Mouse (Mus musculus): Measurements from ENCODE around the gene Prpsap2. TPM values are rescaled to one million over a fixed set of nuclear protein-coding genes. Genes with fewer than 3 reads are reported as not detected.

Gene Prpsap2
- polyA plus RNA-seq, 1 experiment from 2014 or later = 26.3 TPM

GRCm38 (mm10) chr11:61714346-61715117 lies 47.4 kb downstream of the Prpsap2 start:
- no peak overlapping the region for H3K4me3 ChIP-seq (replicated peaks)
- peak; percentile 76 for ATAC-seq (ENCODE audit: insufficient read depth, low FRiP score, low read depth)
- no peaks in the 10 kb centered on the region for H3K27me3 ChIP-seq (replicated peaks)
- no peaks in the 10 kb centered on the region for H3K4me1 ChIP-seq
- H3K36me3 ChIP-seq = no peaks in the 10 kb centered on the region
- H3K9ac ChIP-seq = no peak overlapping the region
- H3K4me2 ChIP-seq = no peak overlapping the region
- H3K27ac ChIP-seq = no peak overlapping the region
- no peaks in the 10 kb centered on the region for H3K9me3 ChIP-seq
- 45% methylated on average over 11 of the region's 11 CpGs for WGBS

GRCm38 (mm10) chr11:61713157-61713855 lies 48.6 kb downstream of the Prpsap2 start:
- 59% methylated on average over 15 of the region's 15 CpGs for WGBS
- no peak for ATAC-seq (ENCODE audit: insufficient read depth, low FRiP score, low read depth)

GRCm38 (mm10) chr11:61708928-61709327 lies 53.0 kb downstream of the Prpsap2 start:
- H3K4me1 ChIP-seq = no peaks in the 10 kb centered on the region
- ATAC-seq (ENCODE audit: insufficient read depth, low FRiP score, low read depth) = no peak
- no peak overlapping the region for H3K4me3 ChIP-seq (replicated peaks)
- 64% methylated on average over 3 of the region's 3 CpGs for WGBS
- no peaks in the 10 kb centered on the region for H3K27me3 ChIP-seq (replicated peaks)
- no peak overlapping the region for H3K9ac ChIP-seq
- no peak overlapping the region for H3K4me2 ChIP-seq
- no peaks in the 10 kb centered on the region for H3K36me3 ChIP-seq
- H3K9me3 ChIP-seq = no peaks in the 10 kb centered on the region
- H3K27ac ChIP-seq = peak overlapping the region; percentile 7; the same call in 1 of the 2 replicates

More at GRCm38 (mm10) chr11:61713157-61713855, 48.6 kb downstream of the Prpsap2 start:
- no peak overlapping the region for H3K4me2 ChIP-seq
- H3K36me3 ChIP-seq = no peaks in the 10 kb centered on the region
- H3K27me3 ChIP-seq (replicated peaks) = no peaks in the 10 kb centered on the region
- H3K9ac ChIP-seq = no peak overlapping the region
- H3K4me1 ChIP-seq = no peaks in the 10 kb centered on the region
- H3K9me3 ChIP-seq = no peaks in the 10 kb centered on the region
- H3K27ac ChIP-seq = no peak overlapping the region
- H3K4me3 ChIP-seq (replicated peaks) = no peak overlapping the region

GRCm38 (mm10) chr11:61706232-61706631 lies 55.7 kb downstream of the Prpsap2 start:
- 53% methylated on average over 4 of the region's 4 CpGs for WGBS
- ATAC-seq (ENCODE audit: insufficient read depth, low FRiP score, low read depth) = no peak
- H3K27me3 ChIP-seq (replicated peaks) = no peaks in the 10 kb centered on the region
- H3K9me3 ChIP-seq = no peaks in the 10 kb centered on the region
- no peak overlapping the region for H3K9ac ChIP-seq
- no peak overlapping the region for H3K4me2 ChIP-seq
- no peaks in the 10 kb centered on the region for H3K4me1 ChIP-seq
- H3K4me3 ChIP-seq (replicated peaks) = no peak overlapping the region
- H3K27ac ChIP-seq = no peak overlapping the region
- no peaks in the 10 kb centered on the region for H3K36me3 ChIP-seq

- no peak overlapping the region for H3K9ac ChIP-seq
- H3K4me3 ChIP-seq (replicated peaks) = no peak overlapping the region
- ATAC-seq (ENCODE audit: insufficient read depth, low FRiP score, low read depth) = no peak
- no peak overlapping the region for H3K27ac ChIP-seq
- no peaks in the 10 kb centered on the region for H3K27me3 ChIP-seq (replicated peaks)
- H3K9me3 ChIP-seq = no peaks in the 10 kb centered on the region
- H3K4me1 ChIP-seq = no peaks in the 10 kb centered on the region
- H3K36me3 ChIP-seq = no peaks in the 10 kb centered on the region
- WGBS = 87% methylated on average over 2 of the region's 2 CpGs
- no peak overlapping the region for H3K4me2 ChIP-seq
Observed at GRCm38 (mm10) chr11:61705581-61705980, 56.3 kb downstream of the Prpsap2 start.

GRCm38 (mm10) chr11:61702494-61702893 lies 59.4 kb downstream of the Prpsap2 start:
- ATAC-seq (ENCODE audit: insufficient read depth, low FRiP score, low read depth) = no peak
- H3K9me3 ChIP-seq = no peaks in the 10 kb centered on the region
- no peak overlapping the region for H3K4me2 ChIP-seq
- H3K9ac ChIP-seq = no peak overlapping the region
- H3K27me3 ChIP-seq (replicated peaks) = no peaks in the 10 kb centered on the region
- H3K4me1 ChIP-seq = no peaks in the 10 kb centered on the region
- no peaks in the 10 kb centered on the region for H3K36me3 ChIP-seq
- H3K4me3 ChIP-seq (replicated peaks) = no peak overlapping the region
- WGBS = 93% methylated on average over 5 of the region's 5 CpGs
- H3K27ac ChIP-seq = no peak overlapping the region

- Histone ChIP-seq H3K27ac (no peak overlapping the region), H3K36me3 (no peaks in the 10 kb centered on the region), H3K4me1 (no peaks in the 10 kb centered on the region), H3K27me3 (replicated peaks) (no peaks in the 10 kb centered on the region), H3K9ac (no peak overlapping the region), H3K4me3 (replicated peaks) (no peak overlapping the region), H3K9me3 (no peaks in the 10 kb centered on the region), H3K4me2 (no peak overlapping the region)
- ATAC-seq (ENCODE audit: insufficient read depth, low FRiP score, low read depth) = no peak
- WGBS = 81% methylated on average over 5 of the region's 5 CpGs
Observed at GRCm38 (mm10) chr11:61701696-61702095, 60.2 kb downstream of the Prpsap2 start.

- no peak for ATAC-seq (ENCODE audit: insufficient read depth, low FRiP score, low read depth)
- Histone ChIP-seq H3K36me3 (no peaks in the 10 kb centered on the region), H3K27me3 (replicated peaks) (no peaks in the 10 kb centered on the region), H3K4me1 (no peaks in the 10 kb centered on the region), H3K4me2 (no peak overlapping the region), H3K27ac (no peak overlapping the region), H3K4me3 (replicated peaks) (no peak overlapping the region), H3K9me3 (no peaks in the 10 kb centered on the region), H3K9ac (no peak overlapping the region)
- WGBS = 63% methylated on average over 4 of the region's 4 CpGs
Observed at GRCm38 (mm10) chr11:61699933-61700332, 62.0 kb downstream of the Prpsap2 start.

GRCm38 (mm10) chr11:61699460-61699859 lies 62.4 kb downstream of the Prpsap2 start:
- no peak for ATAC-seq (ENCODE audit: insufficient read depth, low FRiP score, low read depth)
- Histone ChIP-seq H3K4me1 (no peaks in the 10 kb centered on the region), H3K36me3 (no peaks in the 10 kb centered on the region), H3K9ac (no peak overlapping the region), H3K9me3 (no peaks in the 10 kb centered on the region), H3K27me3 (replicated peaks) (no peaks in the 10 kb centered on the region), H3K27ac (no peak overlapping the region; the same call in 1 of the 2 replicates), H3K4me3 (replicated peaks) (no peak overlapping the region), H3K4me2 (no peak overlapping the region)
- WGBS = 75% methylated on average over 5 of the region's 5 CpGs

GRCm38 (mm10) chr11:61698852-61699251 lies 63.0 kb downstream of the Prpsap2 start:
- no peak overlapping the region for H3K4me3 ChIP-seq (replicated peaks)
- H3K36me3 ChIP-seq = no peaks in the 10 kb centered on the region
- H3K4me1 ChIP-seq = no peaks in the 10 kb centered on the region
- no peak overlapping the region for H3K4me2 ChIP-seq
- no peak for ATAC-seq (ENCODE audit: insufficient read depth, low FRiP score, low read depth)
- H3K9ac ChIP-seq = no peak overlapping the region
- H3K27ac ChIP-seq = no peak overlapping the region
- no peaks in the 10 kb centered on the region for H3K9me3 ChIP-seq
- H3K27me3 ChIP-seq (replicated peaks) = no peaks in the 10 kb centered on the region

- Histone ChIP-seq H3K4me2 (no peak overlapping the region), H3K27ac (no peak overlapping the region), H3K27me3 (replicated peaks) (no peaks in the 10 kb centered on the region), H3K9ac (no peak overlapping the region), H3K36me3 (no peaks in the 10 kb centered on the region), H3K4me3 (replicated peaks) (no peak overlapping the region), H3K4me1 (no peaks in the 10 kb centered on the region), H3K9me3 (no peaks in the 10 kb centered on the region)
- WGBS = 85% methylated on average over 5 of the region's 5 CpGs
- ATAC-seq (ENCODE audit: insufficient read depth, low FRiP score, low read depth) = no peak
Observed at GRCm38 (mm10) chr11:61692996-61693395, 68.9 kb downstream of the Prpsap2 start.

GRCm38 (mm10) chr11:61687595-61687994 lies 74.3 kb downstream of the Prpsap2 start:
- Histone ChIP-seq H3K9ac (no peak overlapping the region), H3K27ac (peak overlapping the region; percentile 44), H3K4me1 (peaks cover 17% of the 10 kb centered on the region)

More at GRCm38 (mm10) chr11:61687595-61687994, 74.3 kb downstream of the Prpsap2 start:
- 39% methylated on average over 2 of the region's 2 CpGs for WGBS
- Histone ChIP-seq H3K36me3 (no peaks in the 10 kb centered on the region), H3K4me3 (replicated peaks) (no peak overlapping the region), H3K4me2 (no peak overlapping the region), H3K9me3 (no peaks in the 10 kb centered on the region), H3K27me3 (replicated peaks) (peaks cover 19% of the 10 kb centered on the region)
- no peak for ATAC-seq (ENCODE audit: insufficient read depth, low FRiP score, low read depth)

Data from stomach, embryonic 15.5 days (tissue).